Mouse (Mus musculus): ENCODE measurements at regions not wholly inside any gene's neighbourhood (a gene's known extent, or its start where the extent isn't known, plus 50 kb on each side); places are given as distances from the start of the nearest gene placed in this dataset.
"Not testable (repeated sequence)": the region's sequence is repeated elsewhere in the genome, so short reads cannot be mapped to it uniquely, and the experiment has no call there.

DNA sequence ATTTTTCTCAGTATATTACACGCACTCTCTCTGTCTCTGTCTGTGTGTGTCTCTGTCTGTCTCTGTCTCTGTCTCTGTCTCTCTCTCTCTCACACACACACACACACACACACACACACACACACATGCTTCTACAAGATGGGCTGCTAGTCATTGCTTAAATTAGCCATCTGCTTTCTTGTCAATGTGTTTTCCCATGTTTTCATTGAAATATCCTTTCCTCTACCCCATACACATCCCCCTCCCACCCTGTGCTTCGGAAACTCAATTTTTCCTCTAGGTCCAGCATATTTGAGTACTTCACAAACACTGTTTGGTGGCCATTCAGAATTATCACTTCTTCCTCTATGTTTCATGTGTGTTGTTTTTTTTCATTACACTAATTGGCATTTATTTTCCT is 263.4 kb upstream of the Zfp804b start:
- Histone ChIP-seq H3K9me3 (replicated peaks; ENCODE audit: control insufficient read depth, low read length) (no peaks in the 10 kb centered on the region), H3K4me2 (ENCODE audit: low read depth, low read length) (no peak overlapping the region), H3K27me3 (ENCODE audit: control insufficient read depth, insufficient read depth, low read length) (no peaks in the 10 kb centered on the region), H3K9ac (replicated peaks; ENCODE audit: low read length) (no peak overlapping the region), H3K4me3 (ENCODE audit: low read depth, low read length) (no peak overlapping the region), H3K36me3 (replicated peaks; ENCODE audit: control insufficient read depth, insufficient read depth, low read depth, low read length) (no peaks in the 10 kb centered on the region), H3K27ac (replicated peaks; ENCODE audit: low read depth, low read length) (no peak overlapping the region), H3K4me1 (ENCODE audit: control insufficient read depth, insufficient read depth, low read length) (no peaks in the 10 kb centered on the region)
- DNase-seq (ENCODE audit: low spot score) (no peak), ATAC-seq (replicated peaks; ENCODE audit: insufficient number of reproducible peaks, low FRiP score, low TSS enrichment, low read depth) (no peak)
- WGBS: 94% methylated on average over 2 of the region's 2 CpGs

DNA sequence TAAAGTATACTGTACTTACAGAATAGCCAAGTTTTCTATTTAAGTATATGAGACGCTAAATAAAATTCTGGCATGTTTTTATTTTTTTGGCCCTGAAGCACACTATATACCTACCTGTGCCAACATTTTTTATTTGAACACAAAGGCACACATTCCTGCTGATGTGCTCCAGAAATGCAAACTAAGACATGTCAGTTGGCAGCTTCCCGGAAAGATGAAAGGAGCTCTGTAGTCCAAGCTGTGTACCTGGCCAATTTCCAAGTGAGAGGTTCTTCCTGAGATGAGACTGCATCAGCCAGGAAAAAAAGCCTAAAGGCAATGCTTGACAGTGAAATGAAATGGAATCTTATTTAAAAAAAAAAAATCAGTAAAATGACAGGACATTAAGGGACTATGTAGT is 305.0 kb upstream of the Steap4 start:
- 87% methylated on average over 2 of the region's 2 CpGs for WGBS
- ATAC-seq (replicated peaks; ENCODE audit: insufficient number of reproducible peaks, low FRiP score, low TSS enrichment, low read depth) (no peak), DNase-seq (ENCODE audit: low spot score) (no peak)
- Histone ChIP-seq H3K27ac (replicated peaks; ENCODE audit: low read depth, low read length) (no peak overlapping the region), H3K9ac (replicated peaks; ENCODE audit: low read length) (no peak overlapping the region), H3K4me2 (ENCODE audit: low read depth, low read length) (no peak overlapping the region), H3K4me1 (ENCODE audit: control insufficient read depth, insufficient read depth, low read length) (no peaks in the 10 kb centered on the region), H3K4me3 (ENCODE audit: low read depth, low read length) (no peak overlapping the region), H3K9me3 (replicated peaks; ENCODE audit: control insufficient read depth, low read length) (no peaks in the 10 kb centered on the region), H3K36me3 (replicated peaks; ENCODE audit: control insufficient read depth, insufficient read depth, low read depth, low read length) (no peaks in the 10 kb centered on the region), H3K27me3 (ENCODE audit: control insufficient read depth, insufficient read depth, low read length) (no peaks in the 10 kb centered on the region)

- Histone ChIP-seq H3K4me2 (ENCODE audit: low read depth, low read length) (no peak overlapping the region), H3K9ac (replicated peaks; ENCODE audit: low read length) (no peak overlapping the region), H3K36me3 (replicated peaks; ENCODE audit: control insufficient read depth, insufficient read depth, low read depth, low read length) (no peaks in the 10 kb centered on the region), H3K4me1 (ENCODE audit: control insufficient read depth, insufficient read depth, low read length) (no peaks in the 10 kb centered on the region), H3K27me3 (ENCODE audit: control insufficient read depth, insufficient read depth, low read length) (no peaks in the 10 kb centered on the region), H3K9me3 (replicated peaks; ENCODE audit: control insufficient read depth, low read length) (no peaks in the 10 kb centered on the region), H3K4me3 (ENCODE audit: low read depth, low read length) (no peak overlapping the region), H3K27ac (replicated peaks; ENCODE audit: low read depth, low read length) (no peak overlapping the region)
- DNase-seq (ENCODE audit: low spot score) (no peak), ATAC-seq (replicated peaks; ENCODE audit: insufficient number of reproducible peaks, low FRiP score, low TSS enrichment, low read depth) (no peak)
- 78% methylated on average over 1 of the region's 1 CpGs for WGBS
Measured at GRCm38 (mm10) chr5:7701776-7702175, 258.5 kb upstream of the Steap4 start.

- H3K4me1 ChIP-seq (ENCODE audit: control insufficient read depth, insufficient read depth, low read length): no peaks in the 10 kb centered on the region
- no peaks in the 10 kb centered on the region for H3K36me3 ChIP-seq (replicated peaks; ENCODE audit: control insufficient read depth, insufficient read depth, low read depth, low read length)
- 0 out of 2 replicates have a peak, but pooled peaks have one; percentile 56 for ATAC-seq (replicated peaks; ENCODE audit: insufficient number of reproducible peaks, low FRiP score, low TSS enrichment, low read depth)
- H3K4me2 ChIP-seq (ENCODE audit: low read depth, low read length): no peak overlapping the region
- H3K9me3 ChIP-seq (replicated peaks; ENCODE audit: control insufficient read depth, low read length): no peaks in the 10 kb centered on the region
- H3K27ac ChIP-seq (replicated peaks; ENCODE audit: low read depth, low read length): no peak overlapping the region
- no peak overlapping the region for H3K9ac ChIP-seq (replicated peaks; ENCODE audit: low read length)
- no peak for DNase-seq (ENCODE audit: low spot score)
- no peak overlapping the region for H3K4me3 ChIP-seq (ENCODE audit: low read depth, low read length)
- no peaks in the 10 kb centered on the region for H3K27me3 ChIP-seq (ENCODE audit: control insufficient read depth, insufficient read depth, low read length)
Measured at GRCm38 (mm10) chr5:7719557-7719956, 240.7 kb upstream of the Steap4 start.

DNA sequence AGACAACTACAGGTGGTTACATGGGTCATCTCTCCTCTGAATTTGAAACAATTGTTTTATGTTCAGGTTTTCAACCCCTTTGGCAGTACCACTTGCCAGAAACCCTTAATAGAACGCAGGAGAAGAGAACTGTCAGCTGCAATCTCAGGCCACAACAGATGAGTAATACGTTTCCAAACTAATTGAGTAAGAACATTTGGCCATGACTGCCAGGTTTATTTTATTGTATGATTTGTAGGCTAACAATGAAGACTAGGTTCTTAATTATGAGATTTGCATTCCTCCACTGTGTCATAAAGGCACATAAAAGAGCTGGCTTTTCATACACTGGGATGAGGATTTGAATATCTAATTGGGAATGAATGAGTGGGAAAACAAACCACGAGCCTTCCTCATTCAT is 240.2 kb upstream of the Steap4 start:
- no peak overlapping the region for H3K9ac ChIP-seq (replicated peaks; ENCODE audit: low read length)
- no peaks in the 10 kb centered on the region for H3K4me1 ChIP-seq (ENCODE audit: control insufficient read depth, insufficient read depth, low read length)
- H3K27me3 ChIP-seq (ENCODE audit: control insufficient read depth, insufficient read depth, low read length): no peaks in the 10 kb centered on the region
- ATAC-seq (replicated peaks; ENCODE audit: insufficient number of reproducible peaks, low FRiP score, low TSS enrichment, low read depth) (no peak), DNase-seq (ENCODE audit: low spot score) (no peak)
- no peaks in the 10 kb centered on the region for H3K9me3 ChIP-seq (replicated peaks; ENCODE audit: control insufficient read depth, low read length)
- no peaks in the 10 kb centered on the region for H3K36me3 ChIP-seq (replicated peaks; ENCODE audit: control insufficient read depth, insufficient read depth, low read depth, low read length)
- H3K4me3 ChIP-seq (ENCODE audit: low read depth, low read length): no peak overlapping the region
- no peak overlapping the region for H3K4me2 ChIP-seq (ENCODE audit: low read depth, low read length)
- WGBS: 83% methylated on average over 3 of the region's 3 CpGs
- no peak overlapping the region for H3K27ac ChIP-seq (replicated peaks; ENCODE audit: low read depth, low read length)

- WGBS: 86% methylated on average over 2 of the region's 2 CpGs
- no peaks in the 10 kb centered on the region for H3K36me3 ChIP-seq (replicated peaks; ENCODE audit: control insufficient read depth, insufficient read depth, low read depth, low read length)
Measured at GRCm38 (mm10) chr5:7720688-7721087, 239.6 kb upstream of the Steap4 start.

GRCm38 (mm10) chr5:7732566-7732965 is 227.7 kb upstream of the Steap4 start:
- H3K9ac ChIP-seq (replicated peaks; ENCODE audit: low read length); H3K9me3 ChIP-seq (replicated peaks; ENCODE audit: control insufficient read depth, low read length); H3K4me1 ChIP-seq (ENCODE audit: control insufficient read depth, insufficient read depth, low read length); H3K27ac ChIP-seq (replicated peaks; ENCODE audit: low read depth, low read length); H3K4me3 ChIP-seq (ENCODE audit: low read depth, low read length); H3K27me3 ChIP-seq (ENCODE audit: control insufficient read depth, insufficient read depth, low read length); H3K36me3 ChIP-seq (replicated peaks; ENCODE audit: control insufficient read depth, insufficient read depth, low read depth, low read length); DNase-seq (ENCODE audit: low spot score); ATAC-seq (replicated peaks; ENCODE audit: insufficient number of reproducible peaks, low FRiP score, low TSS enrichment, low read depth); H3K4me2 ChIP-seq (ENCODE audit: low read depth, low read length): not testable (repeated sequence)
- 72% methylated on average over 2 of the region's 2 CpGs for WGBS

More at GRCm38 (mm10) chr5:7720688-7721087, 239.6 kb upstream of the Steap4 start:
- no peaks in the 10 kb centered on the region for H3K9me3 ChIP-seq (replicated peaks; ENCODE audit: control insufficient read depth, low read length)
- H3K4me1 ChIP-seq (ENCODE audit: control insufficient read depth, insufficient read depth, low read length): no peaks in the 10 kb centered on the region
- no peaks in the 10 kb centered on the region for H3K27me3 ChIP-seq (ENCODE audit: control insufficient read depth, insufficient read depth, low read length)
- DNase-seq (ENCODE audit: low spot score): no peak
- no peak overlapping the region for H3K4me3 ChIP-seq (ENCODE audit: low read depth, low read length)
- H3K9ac ChIP-seq (replicated peaks; ENCODE audit: low read length): no peak overlapping the region
- no peak for ATAC-seq (replicated peaks; ENCODE audit: insufficient number of reproducible peaks, low FRiP score, low TSS enrichment, low read depth)
- no peak overlapping the region for H3K27ac ChIP-seq (replicated peaks; ENCODE audit: low read depth, low read length)
- no peak overlapping the region for H3K4me2 ChIP-seq (ENCODE audit: low read depth, low read length)

- no peak overlapping the region for H3K27ac ChIP-seq (replicated peaks; ENCODE audit: low read depth, low read length)
- H3K27me3 ChIP-seq (ENCODE audit: control insufficient read depth, insufficient read depth, low read length): no peaks in the 10 kb centered on the region
- H3K4me3 ChIP-seq (ENCODE audit: low read depth, low read length): no peak overlapping the region
- H3K4me1 ChIP-seq (ENCODE audit: control insufficient read depth, insufficient read depth, low read length): no peaks in the 10 kb centered on the region
- no peaks in the 10 kb centered on the region for H3K36me3 ChIP-seq (replicated peaks; ENCODE audit: control insufficient read depth, insufficient read depth, low read depth, low read length)
- no peak overlapping the region for H3K9ac ChIP-seq (replicated peaks; ENCODE audit: low read length)
- H3K4me2 ChIP-seq (ENCODE audit: low read depth, low read length): no peak overlapping the region
- DNase-seq (ENCODE audit: low spot score) (no peak), ATAC-seq (replicated peaks; ENCODE audit: insufficient number of reproducible peaks, low FRiP score, low TSS enrichment, low read depth) (no peak)
- WGBS: 88% methylated on average over 1 of the region's 1 CpGs
- H3K9me3 ChIP-seq (replicated peaks; ENCODE audit: control insufficient read depth, low read length): no peaks in the 10 kb centered on the region
Measured at GRCm38 (mm10) chr5:7779827-7780226, 180.4 kb upstream of the Steap4 start.

All from embryonic facial prominence, embryonic 11.5 days (tissue).